Mouse (Mus musculus) forebrain, embryonic 14.5 days (tissue): ENCODE data around the gene Vps26a. TPM values are rescaled to one million over a fixed set of nuclear protein-coding genes. Genes with fewer than 3 reads are reported as not detected.

Experiments used
- ATAC-seq: fragments of 200-750 bp; cut with Nextera tagmentation; 2 replicates; pipeline ENCODE4 v1.8.0; 2017; ENCODE audit warnings: mild to moderate bottlenecking, moderate library complexity
- DNase-seq: peaks from one replicate; pipeline ENCODE4 v3.0.0-alpha.2; 2015; ENCODE audit warnings: low spot score
- H3K27ac ChIP-seq: fragments of 300-500 bp; sonication (generic); 2 replicates; pipeline ENCODE4 v1.5.1; 2014; ENCODE audit warnings: low read depth, mild to moderate bottlenecking, control low read depth, low read length, moderate library complexity
- H3K27me3 ChIP-seq: fragments of 300-500 bp; sonication (generic); replicated peaks from 2 replicates; pipeline ENCODE4 v1.6.1; 2014; ENCODE audit warnings: low read length, control low read depth, mixed read lengths; ENCODE audit not compliant: control insufficient read depth, insufficient read depth
- H3K36me3 ChIP-seq: fragments of 300-500 bp; sonication (generic); 2 replicates; pipeline ENCODE4 v1.6.1; 2014; ENCODE audit warnings: low read length, control low read depth; ENCODE audit not compliant: control insufficient read depth, insufficient read depth
- H3K4me1 ChIP-seq: fragments of 300-500 bp; sonication (generic); 2 replicates; pipeline ENCODE4 v1.6.1; 2014; ENCODE audit warnings: antibody characterized with exemption, low read length, control low read depth; ENCODE audit not compliant: control insufficient read depth, insufficient read depth
- H3K4me2 ChIP-seq: fragments of 300-500 bp; sonication (generic); 2 replicates; pipeline ENCODE4 v1.6.1; 2014; ENCODE audit warnings: mild to moderate bottlenecking, control low read depth, low read length
- H3K4me3 ChIP-seq: fragments of 300-500 bp; sonication (generic); 2 replicates; pipeline ENCODE4 v1.5.1; 2014; ENCODE audit warnings: low read depth, low read length, control low read depth
- H3K9ac ChIP-seq: fragments of 300-500 bp; sonication (generic); 2 replicates; pipeline ENCODE4 v1.6.1; 2014; ENCODE audit warnings: mild to moderate bottlenecking, low read length, control low read depth, moderate library complexity
- H3K9me3 ChIP-seq: fragments of 300-500 bp; sonication (generic); replicated peaks from 2 replicates; pipeline ENCODE4 v1.6.1; 2016; ENCODE audit warnings: low read length, control low read depth, mixed read lengths; ENCODE audit not compliant: control insufficient read depth
- WGBS: fragments of 180-500 bp; shearing (Covaris S2); extraction: QIAGEN DNeasy Blood & Tissue Kit; methylation state at CpG from one replicate; pipeline ENCODE4 v1.1.7; 2014; 5-methylcytosine and 5-hydroxymethylcytosine counted together
- polyA plus RNA-seq: library from polyadenylated mRNA; unstranded; fragments of >200 nt; fragmentation: Nextera tagmentation; extraction: Ambion mirVana; gene quantifications from 2 replicates; pipeline ENCODE4 v1.2.1, GENCODE M21; 2014

Gene Vps26a
- polyA plus RNA-seq = 77.8 and 86.1 TPM in 2 replicates

DNA sequence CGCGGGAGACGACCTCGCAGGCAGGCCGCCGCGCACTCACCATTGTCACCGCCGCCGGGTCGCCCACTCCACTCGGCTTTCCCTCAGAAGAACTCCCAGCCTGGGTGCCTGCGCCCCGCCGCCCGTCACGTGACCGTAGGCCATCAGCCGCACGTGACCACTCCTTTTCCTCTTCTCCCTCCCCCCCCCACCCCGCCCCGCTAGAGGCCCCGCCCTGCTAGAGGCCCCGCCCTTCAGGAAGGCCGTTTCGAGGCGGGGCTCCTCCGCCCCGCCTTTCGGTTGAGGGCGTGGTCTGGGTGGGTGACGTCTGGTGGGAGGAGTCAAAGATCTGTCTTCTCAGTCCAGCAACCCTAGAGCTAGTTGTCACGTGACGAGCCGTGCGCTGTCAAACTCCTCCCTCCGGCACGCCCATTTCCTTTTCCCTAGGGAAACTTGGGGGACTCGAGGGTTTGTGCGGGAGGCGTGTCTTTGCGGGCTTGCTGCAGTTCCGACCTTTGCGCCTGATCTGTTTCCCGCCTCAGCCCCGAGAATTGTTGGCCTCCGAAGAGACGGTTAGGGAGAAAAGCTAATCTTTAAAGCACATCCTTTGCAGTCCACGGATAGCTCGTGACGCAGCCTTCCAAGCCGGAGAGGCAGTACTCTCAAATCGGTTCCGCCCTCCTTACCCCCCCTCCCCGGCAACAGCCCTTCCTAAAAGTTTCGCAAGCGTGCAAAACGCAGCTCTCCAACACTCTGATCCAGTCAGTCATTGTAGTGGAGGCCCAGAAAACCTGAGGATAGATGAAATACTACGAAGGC, at the start of gene Vps26a:
Vps26a (minus strand) TSS at position 188 of the 798 bp plus-strand sequence.
- H3K4me3 ChIP-seq = peak within 1 kb of the TSS; percentile 96
- peak; percentile 92 for ATAC-seq
- peak within 1 kb of the TSS; percentile 72 for H3K27ac ChIP-seq
- peaks cover 5% of the 10 kb centered on the region for H3K4me1 ChIP-seq
- H3K27me3 ChIP-seq = no peaks in the 10 kb centered on the region
- peak; percentile 99 for DNase-seq
- no peaks in the 10 kb centered on the region for H3K36me3 ChIP-seq
- peak within 1 kb of the TSS; percentile 58 for H3K4me2 ChIP-seq
- H3K9me3 ChIP-seq = no peaks in the 10 kb centered on the region
- WGBS = under 1% methylated on average over 50 of the region's 59 CpGs
- H3K9ac ChIP-seq = peak within 1 kb of the TSS; percentile 88

DNA sequence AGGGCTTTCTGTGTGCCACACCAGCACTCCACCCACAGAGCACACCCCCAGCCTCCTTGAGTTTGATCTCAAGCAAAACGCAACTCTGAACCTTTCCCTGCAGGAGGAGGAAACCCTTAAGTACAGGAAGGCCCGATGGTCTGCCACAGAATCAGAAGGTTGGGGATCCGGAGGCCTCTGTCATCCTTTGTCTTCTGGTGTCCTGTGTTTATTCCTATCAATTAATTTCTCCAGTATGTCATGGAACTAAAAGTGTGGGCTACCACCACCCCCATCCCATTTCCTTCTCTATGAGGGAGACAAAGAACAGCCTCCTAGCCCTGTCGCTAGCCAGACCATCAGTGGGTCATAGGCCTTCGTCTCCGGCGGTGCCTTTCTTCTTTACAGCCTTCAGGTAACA, 47.9 kb upstream of the Vps26a start:
- DNase-seq (no peak), ATAC-seq (no peak)
- Histone ChIP-seq H3K4me2 (no peak overlapping the region), H3K9ac (no peak overlapping the region), H3K27ac (no peak overlapping the region), H3K4me3 (no peak overlapping the region), H3K4me1 (no peaks in the 10 kb centered on the region), H3K27me3 (no peaks in the 10 kb centered on the region), H3K9me3 (no peaks in the 10 kb centered on the region), H3K36me3 (no peaks in the 10 kb centered on the region)
- WGBS = 89% methylated on average over 7 of the region's 7 CpGs

DNA sequence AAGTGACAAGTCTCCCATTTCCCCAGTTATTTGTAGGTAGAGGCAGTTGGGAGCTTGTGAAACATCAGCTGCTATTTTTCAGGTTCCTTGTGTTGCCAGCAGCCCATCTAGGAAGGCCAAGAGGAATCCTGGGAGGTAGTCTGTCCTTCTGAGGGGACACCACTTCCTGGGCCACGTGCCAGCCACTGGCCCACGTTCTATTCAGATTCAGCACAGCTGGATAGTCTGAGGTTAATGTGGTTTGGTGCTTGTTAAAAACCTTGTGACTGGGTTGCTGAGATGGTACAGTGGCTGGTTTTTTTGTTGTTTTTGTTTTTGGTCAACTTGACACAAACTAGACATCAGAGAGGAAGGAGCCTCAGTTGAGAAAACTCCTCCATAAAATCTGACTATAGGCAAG, 46.2 kb upstream of the Vps26a start:
- 49% methylated on average over 2 of the region's 2 CpGs for WGBS
- no peak for ATAC-seq

DNA sequence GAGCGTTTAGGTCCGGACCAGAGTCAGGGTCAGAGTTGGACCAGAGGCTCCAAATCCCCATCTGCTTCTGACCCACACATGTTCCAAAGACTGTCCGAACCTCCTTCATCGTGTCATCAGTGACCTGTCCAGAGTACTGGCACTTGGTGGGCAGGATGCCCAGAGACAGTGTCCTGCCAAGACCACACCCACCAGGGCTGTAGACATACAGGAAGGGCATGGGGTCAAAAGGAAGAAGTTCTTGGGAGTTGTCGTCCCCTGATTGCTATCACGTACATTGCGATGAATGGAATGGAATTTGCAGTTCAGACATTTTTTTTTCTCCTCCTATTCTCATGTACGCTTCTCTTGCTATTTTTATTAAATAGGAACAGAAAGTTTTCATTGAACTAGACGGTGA, 43.6 kb upstream of the Vps26a start:
- WGBS = 94% methylated on average over 9 of the region's 9 CpGs

More for the DNA sequence above, 46.2 kb upstream of the Vps26a start:
- Histone ChIP-seq H3K4me2 (no peak overlapping the region), H3K9ac (no peak overlapping the region), H3K9me3 (no peaks in the 10 kb centered on the region), H3K36me3 (no peaks in the 10 kb centered on the region), H3K4me1 (no peaks in the 10 kb centered on the region), H3K27me3 (no peaks in the 10 kb centered on the region), H3K27ac (no peak overlapping the region), H3K4me3 (no peak overlapping the region)
- DNase-seq = no peak

DNA sequence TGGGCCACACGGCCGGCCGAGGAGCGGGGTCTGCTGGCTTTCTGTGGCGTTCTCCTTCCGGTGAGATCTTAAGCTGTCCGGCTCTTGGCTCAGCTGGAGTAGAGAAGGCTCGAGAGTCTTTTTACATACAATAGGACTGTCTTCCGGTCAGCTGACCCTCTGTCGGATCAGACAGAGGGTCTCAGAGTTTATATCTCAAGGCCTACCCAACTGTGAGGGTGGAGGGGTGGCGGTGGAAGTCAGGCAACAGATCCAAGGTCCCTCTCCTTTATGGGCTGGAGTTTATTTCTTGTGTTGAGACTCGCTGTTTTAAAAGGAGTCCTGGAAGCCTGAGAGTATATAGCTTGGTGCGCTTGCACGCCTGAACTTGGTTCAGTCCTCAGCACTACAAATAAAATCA, 40.7 kb upstream of the Vps26a start, which contains the start of gene Srgn:
Srgn (minus strand) TSS at position 101 of the 400 bp plus-strand sequence.
- no peaks in the 10 kb centered on the region for H3K36me3 ChIP-seq
- no peak within 1 kb of the TSS for H3K4me3 ChIP-seq
- ATAC-seq (no peak), DNase-seq (no peak)
- H3K27ac ChIP-seq = no peak within 1 kb of the TSS
- no peaks in the 10 kb centered on the region for H3K9me3 ChIP-seq
- WGBS = 89% methylated on average over 14 of the region's 14 CpGs
- no peaks in the 10 kb centered on the region for H3K4me1 ChIP-seq
- no peak within 1 kb of the TSS for H3K9ac ChIP-seq
- H3K27me3 ChIP-seq = no peaks in the 10 kb centered on the region
- H3K4me2 ChIP-seq = no peak within 1 kb of the TSS

More for the DNA sequence above, 43.6 kb upstream of the Vps26a start:
- no peak overlapping the region for H3K4me2 ChIP-seq
- H3K9ac ChIP-seq = no peak overlapping the region
- H3K27me3 ChIP-seq = no peaks in the 10 kb centered on the region
- no peak overlapping the region for H3K27ac ChIP-seq
- DNase-seq (no peak), ATAC-seq (no peak)
- H3K4me1 ChIP-seq = no peaks in the 10 kb centered on the region
- no peaks in the 10 kb centered on the region for H3K36me3 ChIP-seq
- H3K9me3 ChIP-seq = no peaks in the 10 kb centered on the region
- no peak overlapping the region for H3K4me3 ChIP-seq

DNA sequence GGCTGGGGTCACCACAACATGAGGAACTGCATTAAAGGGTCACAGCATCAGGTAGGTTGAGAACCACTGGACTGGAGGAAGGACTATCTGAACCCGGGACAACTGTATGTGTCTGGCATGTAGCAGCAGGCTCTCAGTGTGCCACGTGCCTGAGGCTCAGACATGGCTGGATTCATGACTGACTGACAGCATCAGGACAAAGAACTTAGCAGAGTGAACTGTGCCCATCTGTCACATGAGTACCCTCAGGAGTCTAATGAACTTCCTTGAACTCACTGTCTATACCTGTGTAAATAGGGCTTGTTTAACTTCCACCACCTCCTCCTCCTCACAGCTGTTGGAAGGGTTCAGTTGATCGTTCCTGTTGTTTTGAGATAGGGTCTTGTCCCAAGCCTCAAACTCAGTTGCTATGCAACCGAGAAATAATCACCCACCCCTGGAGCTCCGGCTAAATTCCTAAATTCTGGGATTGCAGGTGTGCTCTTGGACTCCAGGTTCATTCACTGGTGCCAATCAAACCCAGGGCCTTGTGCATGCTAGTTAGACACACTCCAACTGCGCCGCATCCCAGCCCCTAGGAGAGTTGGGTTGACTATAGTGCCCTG, 35.8 kb upstream of the Vps26a start:
- ATAC-seq = no peak
- no peak overlapping the region for H3K27ac ChIP-seq
- H3K4me2 ChIP-seq = no peak overlapping the region
- DNase-seq = no peak
- no peak overlapping the region for H3K4me3 ChIP-seq
- H3K36me3 ChIP-seq = no peaks in the 10 kb centered on the region
- H3K9me3 ChIP-seq = no peaks in the 10 kb centered on the region
- 74% methylated on average over 7 of the region's 7 CpGs for WGBS
- no peaks in the 10 kb centered on the region for H3K27me3 ChIP-seq
- H3K9ac ChIP-seq = no peak overlapping the region
- no peaks in the 10 kb centered on the region for H3K4me1 ChIP-seq

DNA sequence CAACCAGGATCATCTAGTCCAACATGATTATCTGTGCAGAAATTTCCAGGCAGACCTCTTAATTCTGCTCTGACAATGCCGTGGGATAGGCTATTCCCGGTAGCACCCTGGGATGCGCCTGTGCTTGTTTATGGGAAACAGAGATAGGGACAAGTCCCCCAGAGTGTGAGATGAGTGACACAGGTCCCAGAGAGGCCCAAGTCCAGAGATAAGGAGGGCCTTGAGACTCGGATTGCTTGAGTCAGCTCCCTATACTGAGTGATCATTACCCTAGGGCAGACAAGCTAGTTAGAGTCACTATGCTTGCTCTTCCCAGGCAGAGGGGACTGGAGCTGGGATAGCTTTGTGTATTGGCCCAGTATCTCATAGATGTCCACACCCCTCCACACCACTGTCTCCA, 35.2 kb upstream of the Vps26a start:
- Histone ChIP-seq H3K36me3 (no peaks in the 10 kb centered on the region), H3K4me2 (no peak overlapping the region), H3K9me3 (no peaks in the 10 kb centered on the region), H3K4me1 (no peaks in the 10 kb centered on the region), H3K9ac (no peak overlapping the region), H3K27me3 (no peaks in the 10 kb centered on the region), H3K4me3 (no peak overlapping the region), H3K27ac (no peak overlapping the region)
- DNase-seq (no peak), ATAC-seq (no peak)
- 85% methylated on average over 4 of the region's 4 CpGs for WGBS

DNA sequence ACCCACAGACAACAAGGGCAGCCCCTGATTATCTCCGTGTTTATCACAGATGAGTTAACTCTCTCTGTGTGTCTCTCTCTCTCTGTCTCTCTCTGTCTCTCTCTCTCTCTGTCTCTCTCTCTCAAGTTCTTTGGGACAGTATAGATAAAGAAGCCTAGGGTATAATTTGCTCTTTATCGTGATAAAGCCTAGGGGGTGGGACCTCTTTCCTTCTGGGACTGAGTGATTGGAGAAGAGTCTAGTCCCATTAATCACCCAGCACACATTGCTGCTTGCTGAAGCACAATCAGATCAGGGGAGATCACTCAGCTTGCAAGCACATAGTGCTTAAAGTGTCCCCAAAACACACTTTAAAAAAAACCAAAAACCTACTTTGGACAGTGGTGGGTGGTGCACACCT, 34.3 kb upstream of the Vps26a start:
- 59% methylated on average over 2 of the region's 2 CpGs for WGBS
- ATAC-seq (no peak), DNase-seq (no peak)
- no peaks in the 10 kb centered on the region for H3K36me3 ChIP-seq
- no peaks in the 10 kb centered on the region for H3K4me1 ChIP-seq
- H3K9ac ChIP-seq = no peak overlapping the region
- H3K9me3 ChIP-seq = no peaks in the 10 kb centered on the region
- no peak overlapping the region for H3K4me3 ChIP-seq
- H3K4me2 ChIP-seq = no peak overlapping the region
- H3K27ac ChIP-seq = no peak overlapping the region
- H3K27me3 ChIP-seq = no peaks in the 10 kb centered on the region

DNA sequence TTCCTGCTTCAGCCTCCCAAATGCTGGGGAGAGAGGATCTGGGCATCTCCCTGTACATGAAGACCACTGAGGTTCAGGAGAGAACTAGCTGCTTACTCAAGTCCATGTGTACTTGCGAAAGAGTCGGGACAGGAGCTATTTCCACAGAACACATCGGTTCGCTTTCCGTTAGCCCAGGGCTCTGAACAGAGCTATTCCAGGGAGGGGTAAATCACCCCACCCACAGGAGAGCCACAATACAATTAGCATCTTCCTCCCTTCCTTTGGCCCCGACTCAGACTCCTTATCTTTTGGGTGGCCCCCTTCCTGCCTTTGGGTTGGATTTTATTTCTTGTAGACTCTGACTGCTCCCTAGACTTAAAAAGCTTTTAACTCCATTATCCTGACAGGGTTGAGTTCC, 30.9 kb upstream of the Vps26a start:
- Histone ChIP-seq H3K27me3 (no peaks in the 10 kb centered on the region), H3K4me2 (no peak overlapping the region), H3K4me3 (no peak overlapping the region), H3K4me1 (no peaks in the 10 kb centered on the region), H3K27ac (no peak overlapping the region), H3K9ac (no peak overlapping the region), H3K9me3 (no peaks in the 10 kb centered on the region), H3K36me3 (no peaks in the 10 kb centered on the region)
- DNase-seq = no peak
- WGBS = 94% methylated on average over 6 of the region's 6 CpGs
- no peak for ATAC-seq
